ENCODE assay signal across 9 mouse cellular contexts in the genomic region with DNA sequence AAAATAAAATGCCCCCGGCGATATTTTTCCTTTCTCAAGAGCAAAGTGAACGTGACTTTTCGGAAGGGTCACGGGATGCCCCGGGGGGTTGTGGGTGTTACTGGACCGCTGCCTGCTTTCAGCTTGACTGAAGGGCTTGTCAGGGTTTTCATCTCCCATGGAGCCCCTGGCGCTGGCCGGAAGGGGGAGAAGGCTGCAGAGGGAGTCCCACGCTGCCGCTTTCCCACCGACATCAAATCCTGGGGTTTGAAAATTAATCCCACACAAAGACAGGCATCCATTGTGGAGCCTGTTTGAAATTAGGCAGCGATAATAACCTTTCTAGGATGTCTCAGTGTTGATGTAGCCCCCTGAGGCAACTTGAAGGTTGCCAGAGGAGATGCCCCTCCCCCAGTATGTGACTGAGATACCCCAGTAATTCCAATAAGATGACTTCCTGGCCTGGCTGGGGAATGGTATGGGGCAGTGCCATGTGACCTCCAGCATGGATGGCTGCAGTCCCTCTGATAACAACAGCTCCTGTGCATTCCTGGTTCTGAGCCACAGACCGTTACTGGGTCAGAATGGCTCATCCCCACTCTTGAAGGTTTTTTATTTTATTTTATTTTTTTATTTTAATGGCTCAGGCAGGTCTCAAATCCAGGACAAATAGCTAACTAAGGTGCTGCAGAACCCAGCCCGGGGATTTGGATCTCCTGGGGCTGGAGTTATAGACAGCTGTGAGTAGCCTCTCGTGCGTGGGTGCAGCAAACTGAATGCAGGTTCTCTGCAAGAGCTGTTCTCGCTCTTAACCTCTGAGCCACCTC.
DNase-seq lines count a peak whose midpoint lies in the region; ATAC-seq lines count a peak whose summit lies in the region.
"Had no signal": no experiment of that assay in that cellular context is flagged by ENCODE, and none has a peak within 500 bp of the region (broad histone marks: within the 10 kb centered on the region; RNA-seq: fewer than 3 reads in every experiment).

No protein-coding gene starts in this region.

- H3K27ac ChIP-seq in embryonic facial prominence, embryonic 12.5 days, result peak overlapping the region; percentile 74
- peak overlapping the region; percentile 56; the same call in 1 of the 2 replicates for H3K27ac ChIP-seq in heart, embryonic 12.5 days (ENCODE audit: poor library complexity, severe bottlenecking)
- H3K27ac ChIP-seq in lung, embryonic 15.5 days, result no peak overlapping the region

- no peak for ATAC-seq in embryonic facial prominence, embryonic 12.5 days (ENCODE audit: insufficient number of reproducible peaks, insufficient read depth, low FRiP score, low TSS enrichment)
- 0 out of 2 replicates have a peak, but pooled peaks have one; percentile 18 for ATAC-seq in heart, embryonic 12.5 days (ENCODE audit: insufficient number of reproducible peaks, low FRiP score)
- peak; percentile 52; the same call in 1 of the 2 replicates for ATAC-seq in lung, embryonic 15.5 days (ENCODE audit: borderline replicate concordance, extremely low read depth, low FRiP score, low TSS enrichment)
- ATAC-seq in megakaryocyte, adult 5-6 weeks (ENCODE audit: poor library complexity, severe bottlenecking), result no peak

- peaks cover 42% of the 10 kb centered on the region for H3K4me1 ChIP-seq in embryonic facial prominence, embryonic 12.5 days
- H3K4me1 ChIP-seq in heart, embryonic 12.5 days (replicated peaks), result peaks cover 7% of the 10 kb centered on the region
- peaks cover 11% of the 10 kb centered on the region; the same call in 1 of the 2 replicates for H3K4me1 ChIP-seq in lung, embryonic 15.5 days

- no peaks in the 10 kb centered on the region for H3K9me3 ChIP-seq in embryonic facial prominence, embryonic 12.5 days
- peaks cover 6% of the 10 kb centered on the region; the same call in 1 of the 2 replicates for H3K9me3 ChIP-seq in heart, embryonic 12.5 days (replicated peaks)
- H3K9me3 ChIP-seq in lung, embryonic 15.5 days, result no peaks in the 10 kb centered on the region

- peak overlapping the region; percentile 47 for H3K4me2 ChIP-seq in embryonic facial prominence, embryonic 12.5 days (replicated peaks)
- H3K4me2 ChIP-seq in heart, embryonic 12.5 days, result peak overlapping the region; percentile 62
- H3K4me2 ChIP-seq in lung, embryonic 15.5 days, result peak overlapping the region; percentile 52

- H3K9ac ChIP-seq in embryonic facial prominence, embryonic 12.5 days, result no peak overlapping the region
- H3K9ac ChIP-seq in heart, embryonic 12.5 days, result peak overlapping the region; percentile 40; the same call in 1 of the 2 replicates
- peak overlapping the region; percentile 12; the same call in 1 of the 2 replicates for H3K9ac ChIP-seq in lung, embryonic 15.5 days

- H3K27me3 ChIP-seq in embryonic facial prominence, embryonic 12.5 days, result no peaks in the 10 kb centered on the region
- no peaks in the 10 kb centered on the region for H3K27me3 ChIP-seq in heart, embryonic 12.5 days (replicated peaks)
- H3K27me3 ChIP-seq in lung, embryonic 15.5 days, result no peaks in the 10 kb centered on the region

- peak; percentile 31 for DNase-seq in layer of hippocampus, adult 11-12 months (ENCODE audit: low spot score)
- no peak for DNase-seq in layer of hippocampus, adult 9-10 months (ENCODE audit: low spot score)
- peak; percentile 43 to 52 for DNase-seq in kidney, adult 8-10 months
- peak; percentile 82 for DNase-seq in retina, postnatal 1 day

- H3K4me3 ChIP-seq in embryonic facial prominence, embryonic 12.5 days, result peak overlapping the region; percentile 22
- H3K4me3 ChIP-seq in heart, embryonic 12.5 days, result peak overlapping the region; percentile 36
- H3K4me3 ChIP-seq in lung, embryonic 15.5 days, result peak overlapping the region; percentile 32
- H3K4me3 ChIP-seq: erythroblast, embryonic 14.5 days had no signal

- 15% methylated on average over 18 of the region's 18 CpGs for WGBS in embryonic facial prominence, embryonic 12.5 days
- WGBS in heart, embryonic 12.5 days, result 24% methylated on average over 18 of the region's 18 CpGs
- WGBS in lung, embryonic 15.5 days, result 22% methylated on average over 18 of the region's 18 CpGs

- no peaks in the 10 kb centered on the region for H3K36me3 ChIP-seq in embryonic facial prominence, embryonic 12.5 days
- no peaks in the 10 kb centered on the region for H3K36me3 ChIP-seq in heart, embryonic 12.5 days
- no peaks in the 10 kb centered on the region for H3K36me3 ChIP-seq in lung, embryonic 15.5 days

Comparison
In these comparisons a context has a peak if more than half of its experiments do, and no peak if none do; other contexts are left out.
1. ATAC-seq: peak in heart, embryonic 12.5 days (single experiment) and lung, embryonic 15.5 days (single experiment); none in embryonic facial prominence, embryonic 12.5 days (single experiment) and megakaryocyte, adult 5-6 weeks (single experiment).
2. Peak in every context shown above with its lines, with median percentiles within 50 percentile points of each other: H3K4me2 ChIP-seq and H3K4me3 ChIP-seq.